Mouse (Mus musculus) liver, embryonic 16.5 days (tissue): Measurements from ENCODE around the gene Wbp4. TPM values are rescaled to one million over a fixed set of nuclear protein-coding genes. Genes with fewer than 3 reads are reported as not detected.

Source experiments
- ATAC-seq: fragments of 200-750 bp; cut with Nextera tagmentation; 2 replicates; pipeline ENCODE4 v1.8.0; 2017; ENCODE audit warnings: low read depth, mild to moderate bottlenecking, moderate number of reproducible peaks, moderate library complexity
- H3K27ac ChIP-seq: fragments of 300-500 bp; sonication (generic); 2 replicates; pipeline ENCODE4 v1.5.1; 2014; ENCODE audit warnings: mild to moderate bottlenecking, low read length
- H3K27me3 ChIP-seq: fragments of 300-500 bp; sonication (generic); 2 replicates; pipeline ENCODE4 v1.6.1; 2014; ENCODE audit warnings: low read depth, low read length, mixed read lengths; ENCODE audit not compliant: control insufficient read depth, insufficient read depth
- H3K36me3 ChIP-seq: fragments of 300-500 bp; sonication (generic); 2 replicates; pipeline ENCODE4 v1.6.1; 2014; ENCODE audit warnings: mild to moderate bottlenecking; ENCODE audit not compliant: control insufficient read depth, insufficient read depth
- H3K4me1 ChIP-seq: fragments of 300-500 bp; sonication (generic); 2 replicates; pipeline ENCODE4 v1.6.1; 2014; ENCODE audit warnings: low read depth, low read length, mixed read lengths; ENCODE audit not compliant: control insufficient read depth
- H3K4me2 ChIP-seq: fragments of 300-500 bp; sonication (generic); 2 replicates; pipeline ENCODE4 v1.6.1; 2014; ENCODE audit warnings: low read depth, low read length, mixed read lengths
- H3K4me3 ChIP-seq: fragments of 300-500 bp; sonication (generic); 2 replicates; pipeline ENCODE4 v1.5.1; 2014; ENCODE audit warnings: low read depth, mild to moderate bottlenecking, low read length
- H3K9ac ChIP-seq: fragments of 300-500 bp; sonication (generic); 2 replicates; pipeline ENCODE4 v1.6.1; 2014; ENCODE audit warnings: low read depth, low read length
- H3K9me3 ChIP-seq: fragments of 300-500 bp; sonication (generic); replicated peaks from 2 replicates; pipeline ENCODE4 v1.6.1; 2016; ENCODE audit warnings: low read length; ENCODE audit not compliant: control insufficient read depth
- WGBS: fragments of 180-500 bp; shearing (Covaris S2); extraction: QIAGEN DNeasy Blood & Tissue Kit; methylation state at CpG from one replicate; pipeline ENCODE4 v1.1.7; 2014; ENCODE audit not compliant: insufficient replicate concordance; 5-methylcytosine and 5-hydroxymethylcytosine counted together
- polyA plus RNA-seq: library from polyadenylated mRNA; unstranded; fragments of >200 nt; fragmentation: Nextera tagmentation; extraction: Ambion mirVana; gene quantifications from 2 replicates; pipeline ENCODE4 v1.2.1, GENCODE M21; 2015

Wbp4 gene
- polyA plus RNA-seq, 1 experiment from 2014 or later = 13.0 TPM

DNA sequence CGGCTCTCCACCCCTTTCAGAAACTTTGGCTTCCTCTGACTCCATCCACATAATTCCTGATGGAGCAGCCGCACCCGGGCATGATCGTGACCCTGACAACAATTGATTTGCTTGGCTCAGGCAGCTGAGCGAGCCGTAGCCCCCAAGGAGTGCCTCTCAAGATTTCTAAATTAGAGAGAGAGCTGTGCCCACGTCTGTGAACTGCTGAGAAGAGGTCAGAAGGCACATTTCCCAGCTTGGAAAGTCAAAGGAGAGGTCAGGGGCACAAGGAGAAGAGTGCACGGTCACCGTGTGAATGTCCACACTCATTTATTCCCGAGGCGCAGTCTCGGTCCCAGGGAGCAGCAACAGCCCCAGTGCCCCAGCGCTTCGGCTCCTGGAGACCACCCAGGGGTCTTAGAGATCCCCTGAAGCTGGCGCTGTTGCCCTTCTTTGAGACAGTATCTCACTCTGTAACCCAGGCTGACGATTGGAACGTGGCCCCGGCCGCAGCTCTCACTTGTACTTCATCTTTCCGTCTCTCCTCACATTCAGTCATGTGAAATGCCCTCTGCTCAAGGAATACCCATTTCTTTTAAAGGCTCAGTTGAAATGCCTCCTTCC, 61.1 kb downstream of the Wbp4 start:
- Histone ChIP-seq H3K4me2 (no peak overlapping the region), H3K9ac (no peak overlapping the region), H3K27me3 (no peaks in the 10 kb centered on the region), H3K27ac (no peak overlapping the region), H3K4me1 (no peaks in the 10 kb centered on the region), H3K36me3 (no peaks in the 10 kb centered on the region), H3K9me3 (no peaks in the 10 kb centered on the region), H3K4me3 (no peak overlapping the region)
- ATAC-seq = no peak
- 77% methylated on average over 20 of the region's 20 CpGs for WGBS

DNA sequence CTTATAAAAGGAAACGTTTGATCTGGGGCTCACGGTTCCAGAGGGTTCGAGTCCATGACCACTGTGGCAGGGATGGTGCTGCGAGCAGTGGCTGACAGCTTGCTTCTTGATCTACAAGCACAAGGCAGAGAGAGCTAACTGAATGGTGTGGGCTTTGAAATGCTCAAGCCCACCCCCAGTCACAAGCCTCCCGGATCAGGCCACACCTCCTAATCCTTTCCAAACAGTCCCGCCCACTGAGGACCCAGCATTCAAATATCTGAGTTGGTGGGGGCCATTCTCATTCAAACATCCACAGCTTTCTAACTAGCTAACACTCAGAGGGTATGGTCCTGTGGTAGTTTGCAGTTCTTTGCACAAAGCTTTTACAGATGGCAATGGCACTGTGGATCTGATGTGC, 68.2 kb downstream of the Wbp4 start:
- Histone ChIP-seq H3K9ac (no peak overlapping the region), H3K27ac (no peak overlapping the region), H3K9me3 (no peaks in the 10 kb centered on the region), H3K36me3 (no peaks in the 10 kb centered on the region; the same call in 1 of the 2 replicates), H3K4me1 (no peaks in the 10 kb centered on the region), H3K4me2 (no peak overlapping the region), H3K4me3 (no peak overlapping the region), H3K27me3 (no peaks in the 10 kb centered on the region)
- WGBS = 83% methylated on average over 6 of the region's 6 CpGs
- ATAC-seq = no peak

DNA sequence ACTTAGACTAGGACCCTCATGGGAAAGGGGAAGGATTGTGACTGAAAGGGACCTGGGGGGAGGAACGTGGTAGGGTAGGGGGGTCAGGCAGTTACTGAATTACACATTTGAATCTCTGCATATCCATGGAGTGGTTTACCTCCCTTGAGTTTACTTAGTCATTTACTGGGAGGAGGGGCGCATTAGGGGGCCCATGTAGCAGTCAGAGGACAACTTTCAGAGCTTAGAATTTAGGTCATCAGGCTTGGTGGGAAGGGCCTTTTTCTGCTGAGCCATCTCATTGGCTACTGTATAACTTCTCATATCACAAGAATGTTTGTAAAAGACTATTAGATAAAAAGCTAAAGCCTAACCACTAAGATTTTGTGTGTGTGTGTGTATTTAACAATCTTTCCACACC, 70.7 kb downstream of the Wbp4 start:
- no peak overlapping the region for H3K27ac ChIP-seq
- ATAC-seq = no peak
- H3K4me1 ChIP-seq = no peaks in the 10 kb centered on the region
- no peak overlapping the region for H3K4me3 ChIP-seq
- H3K9ac ChIP-seq = no peak overlapping the region
- no peaks in the 10 kb centered on the region for H3K27me3 ChIP-seq
- WGBS = 42% methylated on average over 2 of the region's 2 CpGs
- no peaks in the 10 kb centered on the region; the same call in 1 of the 2 replicates for H3K36me3 ChIP-seq
- no peak overlapping the region for H3K4me2 ChIP-seq
- no peaks in the 10 kb centered on the region for H3K9me3 ChIP-seq

Other genes with a start within 250 kb of the Wbp4 start
- not detected in 2 replicates for gene Zfp957, start 234.2 kb downstream of the Wbp4 start, polyA plus RNA-seq
- gene Rgcc, start 179.9 kb downstream of the Wbp4 start, polyA plus RNA-seq = 237 and 262 TPM in 2 replicates
- 21.3 and 25.0 TPM in 2 replicates for gene Naa16, start 90.7 kb downstream of the Wbp4 start, polyA plus RNA-seq
- gene Mtrf1, start 83.7 kb downstream of the Wbp4 start, polyA plus RNA-seq = 3.5 and 4.3 TPM in 2 replicates
- gene Kbtbd7, start 55.0 kb downstream of the Wbp4 start, polyA plus RNA-seq = 3.2 and 3.4 TPM in 2 replicates
- 2.5 and 2.9 TPM in 2 replicates for gene Kbtbd6, start 29.7 kb downstream of the Wbp4 start, polyA plus RNA-seq
- gene Elf1, start 326 bp downstream of the Wbp4 start, polyA plus RNA-seq = 7.8 and 8.8 TPM in 2 replicates
- gene Sugt1, start 106.2 kb upstream of the Wbp4 start, polyA plus RNA-seq = 30.5 and 31.3 TPM in 2 replicates
- 0.09 TPM in 1 of 2 replicates, not detected in the other for gene Cnmd, start 180.7 kb upstream of the Wbp4 start, polyA plus RNA-seq